Mouse (Mus musculus) MEL (cell line): ENCODE results near the gene Chrdl2. TPM values are rescaled to one million over a fixed set of nuclear protein-coding genes. Genes with fewer than 3 reads are reported as not detected.

ENCODE experiments used
- DNase-seq: peaks from one replicate; pipeline ENCODE4 v3.0.0; 2011; ENCODE audit warnings: low read depth, low spot score
- H3K27ac ChIP-seq: 2 replicates; pipeline ENCODE4 v1.5.1; 2012; ENCODE audit warnings: low read depth, mild to moderate bottlenecking, control low read depth, low read length, moderate library complexity; ENCODE audit not compliant: control insufficient read depth
- H3K27me3 ChIP-seq, 2 experiments: fragments of 150-350 bp in 1 of 2; sonication (generic) in 1 of 2; 2 replicates each; pipeline ENCODE4 v1.6.1; 2012; ENCODE audit warnings: low read length in 2 of 2, mild to moderate bottlenecking in 2 of 2, improper control_type of control experiment in 1 of 2, moderate library complexity in 1 of 2; ENCODE audit not compliant: insufficient read depth in 2 of 2, control insufficient read depth in 1 of 2
- H3K36me3 ChIP-seq, 2 experiments: 2 replicates each; pipeline ENCODE4 v1.6.1; 2012 to 2014; ENCODE audit warnings: low read length in 2 of 2, improper control_type of control experiment in 1 of 2, inconsistent platforms in 1 of 2, mild to moderate bottlenecking in 1 of 2; ENCODE audit not compliant: insufficient read depth in 2 of 2, control insufficient read depth in 1 of 2
- H3K4me1 ChIP-seq, 2 experiments: fragments of 150-350 bp in 1 of 2; sonication (generic) in 1 of 2; 2 replicates each; pipeline ENCODE4 v1.6.1; 2012; ENCODE audit warnings: low read length in 2 of 2, improper control_type of control experiment in 1 of 2, mild to moderate bottlenecking in 1 of 2; ENCODE audit not compliant: insufficient read depth in 2 of 2, control insufficient read depth in 1 of 2
- H3K4me3 ChIP-seq, 2 experiments: fragments of 150-350 bp in 1 of 2; sonication (generic) in 1 of 2; 2 replicates each; pipeline ENCODE4 v1.5.1; 2012; ENCODE audit warnings: low read depth in 2 of 2, low read length in 2 of 2, mild to moderate bottlenecking in 2 of 2, moderate library complexity in 2 of 2, control low read depth in 1 of 2, improper control_type of control experiment in 1 of 2; ENCODE audit not compliant: control insufficient read depth in 1 of 2, insufficient read depth in 1 of 2
- H3K79me2 ChIP-seq: 2 replicates; pipeline ENCODE4 v1.6.1; 2012; ENCODE audit warnings: mild to moderate bottlenecking, low read length, moderate library complexity; ENCODE audit not compliant: control insufficient read depth, poor library complexity, insufficient read depth
- H3K9ac ChIP-seq: 2 replicates; pipeline ENCODE4 v1.6.1; 2012; ENCODE audit warnings: low read depth, mild to moderate bottlenecking, control low read depth, low read length, moderate library complexity; ENCODE audit not compliant: control insufficient read depth, poor library complexity, severe bottlenecking
- H3K9me3 ChIP-seq: fragments of 150-350 bp; sonication (generic); replicated peaks from 2 replicates; pipeline ENCODE4 v1.6.1; 2012; ENCODE audit warnings: mild to moderate bottlenecking, low read length, improper control_type of control experiment, moderate library complexity; ENCODE audit not compliant: insufficient read depth
- BHLHE40 ChIP-seq: IDR thresholded peaks from 2 replicates; pipeline ENCODE4 v1.6.1; 2012; ENCODE audit warnings: low read depth, mild to moderate bottlenecking, inconsistent platforms, low read length, improper control_type of control experiment, borderline replicate concordance
- CHD1 ChIP-seq: IDR thresholded peaks from 2 replicates; pipeline ENCODE4 v1.6.1; 2012; ENCODE audit warnings: low read depth, mild to moderate bottlenecking, inconsistent platforms, low read length, improper control_type of control experiment
- CHD2 ChIP-seq: IDR thresholded peaks from 2 replicates; pipeline ENCODE4 v1.6.1; 2011; ENCODE audit warnings: low read length, improper control_type of control experiment
- CTCF ChIP-seq, 3 experiments: IDR thresholded peaks in 2 of 3; conservative IDR thresholded peaks in 1 of 3; 2 replicates each; pipeline ENCODE4 v1.5.1; 2011 to 2012; ENCODE audit warnings: low read length in 3 of 3, low read depth in 2 of 3, mild to moderate bottlenecking in 2 of 3, improper control_type of control experiment in 1 of 3, inconsistent platforms in 1 of 3, mixed read lengths in 1 of 3, moderate library complexity in 1 of 3; ENCODE audit not compliant: control insufficient read depth in 1 of 3, insufficient read depth in 1 of 3, poor library complexity in 1 of 3, severe bottlenecking in 1 of 3
- GABPA ChIP-seq: IDR thresholded peaks from 2 replicates; pipeline ENCODE4 v1.6.1; 2012; ENCODE audit warnings: low read depth, mild to moderate bottlenecking, inconsistent platforms, low read length, improper control_type of control experiment, moderate library complexity
- HCFC1 ChIP-seq: IDR thresholded peaks from 2 replicates; pipeline ENCODE4 v1.6.1; 2012; ENCODE audit warnings: low read depth, mild to moderate bottlenecking, inconsistent platforms, low read length, improper control_type of control experiment, moderate library complexity
- RCOR1 ChIP-seq: IDR thresholded peaks from 2 replicates; pipeline ENCODE4 v1.6.1; 2012; ENCODE audit warnings: low read depth, mild to moderate bottlenecking, inconsistent platforms, low read length, improper control_type of control experiment
- ZC3H11A ChIP-seq: IDR thresholded peaks from 2 replicates; pipeline ENCODE4 v1.6.1; 2012; ENCODE audit warnings: low read depth, mild to moderate bottlenecking, inconsistent platforms, low read length, improper control_type of control experiment
- polyA plus RNA-seq, 2 experiments: library from polyadenylated mRNA; stranded (reverse) in 1 of 2; unstranded in 1 of 2; fragments of >175 nt in 1 of 2; fragments of >200 nt in 1 of 2; gene quantifications; 2 replicates each; pipeline versions ENCODE4 v1.2.1 to v1.2.4; 2012; ENCODE audit warnings: low replicate concordance in 2 of 2, low read depth in 1 of 2; ENCODE audit not compliant: insufficient read length in 2 of 2, insufficient read depth in 1 of 2, missing spikeins in 1 of 2
- total RNA-seq: library from RNA; depleted of rRNA; stranded (reverse); fragments of 300-350 nt; gene quantifications from 2 replicates; pipeline ENCODE4 v1.2.3, GENCODE M21; 2012; rRNA removed

Chrdl2 gene
- total and polyA plus RNA-seq, 3 experiments, result 0.08 TPM; not detected in 2

DNA sequence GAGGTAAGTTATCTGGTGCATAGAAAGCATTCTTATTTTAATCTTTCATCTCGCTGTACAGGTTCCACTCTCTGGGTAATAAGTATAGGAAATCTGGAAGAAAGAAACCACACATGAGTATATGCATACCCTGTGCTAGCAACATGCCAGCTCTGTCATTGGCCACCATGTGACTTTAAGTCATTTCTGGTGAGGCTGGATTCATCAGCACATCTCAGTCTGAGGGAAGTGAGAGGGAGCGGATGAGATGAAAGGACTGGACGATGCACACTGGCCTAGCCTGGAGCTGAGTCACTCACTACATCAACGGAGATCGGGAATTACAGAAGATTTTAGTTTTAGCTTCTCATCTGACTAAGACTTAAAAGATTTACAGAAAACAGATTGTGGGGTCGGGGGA is 76.9 kb downstream of the Chrdl2 start:
- H3K4me1 ChIP-seq, result no peaks in the 10 kb centered on the region
- TF ChIP-seq CHD1 (no peak), CHD2 (no peak), HCFC1 (no peak), RCOR1 (no peak), ZC3H11A (no peak), CTCF (IDR thresholded peaks at IDR 0.05 in 2 of 3, conservative IDR thresholded peaks at IDR 0.05 in 1 of 3; ENCODE audit: control insufficient read depth in 1 of 3, insufficient read depth in 1 of 3, low read depth in 2 of 3, low read length in 3 of 3, poor library complexity in 1 of 3, severe bottlenecking in 1 of 3) (no peak), GABPA (no peak)
- TF ChIP-seq, all 39 proteins: peak for 0
- Histone ChIP-seq H3K27ac (no peak overlapping the region), H3K9me3 (no peaks in the 10 kb centered on the region), H3K27me3 (no peaks in the 10 kb centered on the region), H3K79me2 (no peaks in the 10 kb centered on the region), H3K36me3 (peaks cover 0 to 10% of the 10 kb centered on the region in 2 experiments; a peak in 2 of 4 replicates), H3K4me3 (no peak overlapping the region), H3K9ac (no peak overlapping the region)
- DNase-seq, result peak; percentile 17

DNA sequence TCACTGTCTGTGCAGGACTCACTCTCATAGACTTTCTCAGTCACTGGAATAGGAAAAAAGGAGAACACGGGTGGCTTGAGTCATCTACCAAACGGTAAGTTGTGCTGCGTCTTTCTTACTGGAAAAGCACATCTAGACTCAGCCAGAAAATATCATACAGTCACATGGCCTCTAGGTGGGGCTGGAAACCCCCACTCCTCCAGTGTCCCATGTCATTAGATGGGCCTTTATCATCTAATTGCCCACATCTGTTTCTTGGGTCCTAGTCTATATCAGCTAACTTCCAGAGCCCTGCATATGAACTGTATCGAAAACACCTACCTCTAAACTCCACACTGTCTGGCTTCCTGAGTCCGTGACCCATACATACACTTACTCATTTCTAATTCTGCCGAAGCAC is 77.8 kb downstream of the Chrdl2 start:
- no peak overlapping the region for H3K9ac ChIP-seq
- no peak overlapping the region for H3K4me3 ChIP-seq
- no peaks in the 10 kb centered on the region for H3K27me3 ChIP-seq
- H3K36me3 ChIP-seq, result peaks cover 0 to 10% of the 10 kb centered on the region in 2 experiments; a peak in 2 of 4 replicates
- DNase-seq, result peak; percentile 24
- TF ChIP-seq BHLHE40, result no peak
- peak in 2 of 3 experiments; percentile 14 to 26; a peak in 2 of 6 replicates for TF ChIP-seq CTCF (IDR thresholded peaks at IDR 0.05 in 2 of 3, conservative IDR thresholded peaks at IDR 0.05 in 1 of 3; ENCODE audit: control insufficient read depth in 1 of 3, insufficient read depth in 1 of 3, low read depth in 2 of 3, low read length in 3 of 3, poor library complexity in 1 of 3, severe bottlenecking in 1 of 3)
- no peaks in the 10 kb centered on the region for H3K79me2 ChIP-seq
- H3K9me3 ChIP-seq, result no peaks in the 10 kb centered on the region
- no peak overlapping the region for H3K27ac ChIP-seq
- H3K4me1 ChIP-seq, result no peaks in the 10 kb centered on the region

Other genes starting within 250 kb of the Chrdl2 start
- not detected in 2 replicates for gene Olfr521, start 242.7 kb upstream of the Chrdl2 start, total RNA-seq
- not detected for gene Olfr521, start 242.7 kb upstream of the Chrdl2 start, polyA plus RNA-seq
- 3.0 and 3.1 TPM in 2 replicates for gene Neu3, start 177.8 kb upstream of the Chrdl2 start, total RNA-seq
- 1 to 10 TPM in 1 of 2 experiments, not detected in 1; 3.5 TPM for gene Neu3, start 177.8 kb upstream of the Chrdl2 start, polyA plus RNA-seq
- gene Xrra1, start 147.1 kb upstream of the Chrdl2 start, total RNA-seq, result 0.42 and 0.58 TPM in 2 replicates
- 1 to 10 TPM in 1 of 2 experiments, not detected in 1; 1.2 TPM for gene Xrra1, start 147.1 kb upstream of the Chrdl2 start, polyA plus RNA-seq
- 203 and 241 TPM in 2 replicates for gene Spcs2, start 142.7 kb upstream of the Chrdl2 start, total RNA-seq
- 100 to 1,000 TPM in 1 of 2 experiments, not detected in 1; 152 TPM for gene Spcs2, start 142.7 kb upstream of the Chrdl2 start, polyA plus RNA-seq
- gene Rnf169, start 25.7 kb upstream of the Chrdl2 start, total RNA-seq, result 5.9 and 6.2 TPM in 2 replicates
- 1 to 10 TPM in 1 of 2 experiments, not detected in 1; 7.2 TPM for gene Rnf169, start 25.7 kb upstream of the Chrdl2 start, polyA plus RNA-seq
- gene Pold3, start 115.4 kb downstream of the Chrdl2 start, total RNA-seq, result 57.1 and 67.6 TPM in 2 replicates
- 10 to 100 TPM in 1 of 2 experiments, not detected in 1; 98.1 TPM for gene Pold3, start 115.4 kb downstream of the Chrdl2 start, polyA plus RNA-seq
- 6.3 and 8.1 TPM in 2 replicates for gene Lipt2, start 153.1 kb downstream of the Chrdl2 start, total RNA-seq
- 10 to 100 TPM in 1 of 2 experiments, not detected in 1; 10.3 TPM for gene Lipt2, start 153.1 kb downstream of the Chrdl2 start, polyA plus RNA-seq
- 3.8 and 6.7 TPM in 2 replicates for gene Kcne3, start 170.3 kb downstream of the Chrdl2 start, total RNA-seq
- 1 to 10 TPM in 1 of 2 experiments, not detected in 1; 4.9 TPM for gene Kcne3, start 170.3 kb downstream of the Chrdl2 start, polyA plus RNA-seq
- gene Pgm2l1, start 221.2 kb downstream of the Chrdl2 start, total RNA-seq, result 4.4 and 5.7 TPM in 2 replicates
- gene Pgm2l1, start 221.2 kb downstream of the Chrdl2 start, polyA plus RNA-seq, result 10 to 100 TPM in 1 of 2 experiments, not detected in 1; 10.5 TPM